Mouse (Mus musculus): ENCODE data around the gene Akap13. TPM values are rescaled to one million over a fixed set of nuclear protein-coding genes. Genes with fewer than 3 reads are reported as not detected.
A peak's percentile ranks its signal among the peaks of the same experiment; 100 is the strongest.
"Not testable (repeated sequence)": the region's sequence is repeated elsewhere in the genome, so short reads cannot be mapped to it uniquely, and the experiment has no call there.

Akap13 gene
- polyA plus RNA-seq, 1 experiment from 2014 or later = 37.6 TPM

DNA sequence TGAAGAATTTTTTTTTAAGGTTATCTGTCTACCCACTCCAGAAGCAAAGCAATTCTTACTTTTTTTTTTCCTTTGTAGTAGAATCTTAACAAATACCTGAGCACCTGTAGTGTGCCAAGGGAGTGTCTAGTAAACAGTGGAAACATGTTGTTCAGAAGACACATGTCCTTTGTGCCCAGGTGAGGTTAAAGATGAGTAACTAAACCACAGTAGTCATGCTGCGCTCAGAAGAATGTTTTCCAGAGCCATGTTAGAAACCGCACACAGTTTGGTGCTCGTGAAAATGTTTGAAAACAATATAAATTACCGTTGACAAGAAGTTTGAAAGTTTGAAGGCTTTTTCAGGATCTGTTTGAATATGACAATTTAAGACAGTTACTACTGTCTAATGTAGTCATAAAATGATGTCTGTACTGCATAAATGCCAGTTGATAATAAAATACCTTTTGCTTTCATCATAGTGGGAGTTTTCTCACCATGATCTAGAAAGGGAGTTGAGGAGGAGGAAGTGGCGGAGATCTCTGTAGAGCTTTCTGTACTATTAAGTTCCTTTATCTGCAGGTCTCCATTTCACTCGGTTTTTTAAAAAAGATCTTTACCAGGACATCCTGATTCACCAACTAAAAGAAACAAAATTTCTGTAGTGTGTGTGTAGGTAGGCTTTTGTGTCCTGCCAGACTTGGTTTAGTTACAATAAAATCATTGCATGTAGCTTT, 145.2 kb downstream of the Akap13 start:
- H3K27me3 ChIP-seq (ENCODE audit: insufficient read depth, poor library complexity, severe bottlenecking) = no peaks in the 10 kb centered on the region
- no peak for DNase-seq (ENCODE audit: low spot score)
- peaks cover 17% of the 10 kb centered on the region; the same call in 1 of the 2 replicates for H3K36me3 ChIP-seq
- 87% methylated on average over 6 of the region's 6 CpGs for WGBS
- H3K4me1 ChIP-seq = peaks cover 13% of the 10 kb centered on the region
- H3K9me3 ChIP-seq = no peaks in the 10 kb centered on the region
- H3K4me3 ChIP-seq = no peak overlapping the region
- no peak overlapping the region for H3K27ac ChIP-seq

DNA sequence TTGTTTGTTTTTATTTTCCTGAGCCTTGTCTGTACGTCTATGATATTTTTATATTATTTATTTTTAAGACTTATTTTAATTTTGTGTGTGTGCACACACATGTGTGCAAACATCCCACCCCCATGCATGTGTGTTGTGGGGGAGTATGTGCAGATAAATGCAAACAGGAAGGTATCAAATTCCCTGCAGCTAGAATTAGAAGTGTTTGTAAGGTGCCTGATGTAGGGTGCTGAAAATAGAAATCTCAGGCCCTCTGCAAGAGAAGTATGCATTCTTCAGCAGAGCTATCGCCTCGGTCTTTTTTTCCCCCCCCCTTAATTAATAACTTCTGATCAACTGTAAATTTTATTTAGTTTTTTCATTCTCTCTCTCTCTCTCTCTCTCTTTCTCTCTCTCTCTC, 151.9 kb downstream of the Akap13 start:
- H3K4me1 ChIP-seq = peaks cover 47% of the 10 kb centered on the region
- 53% methylated on average over 3 of the region's 3 CpGs for WGBS
- no peaks in the 10 kb centered on the region for H3K27me3 ChIP-seq (ENCODE audit: insufficient read depth, poor library complexity, severe bottlenecking)
- H3K27ac ChIP-seq = peak overlapping the region; percentile 84; the same call in 1 of the 2 replicates
- DNase-seq (ENCODE audit: low spot score) = no peak
- peaks cover 50% of the 10 kb centered on the region for H3K36me3 ChIP-seq
- H3K4me3 ChIP-seq = no peak overlapping the region
- H3K9me3 ChIP-seq = no peaks in the 10 kb centered on the region

DNA sequence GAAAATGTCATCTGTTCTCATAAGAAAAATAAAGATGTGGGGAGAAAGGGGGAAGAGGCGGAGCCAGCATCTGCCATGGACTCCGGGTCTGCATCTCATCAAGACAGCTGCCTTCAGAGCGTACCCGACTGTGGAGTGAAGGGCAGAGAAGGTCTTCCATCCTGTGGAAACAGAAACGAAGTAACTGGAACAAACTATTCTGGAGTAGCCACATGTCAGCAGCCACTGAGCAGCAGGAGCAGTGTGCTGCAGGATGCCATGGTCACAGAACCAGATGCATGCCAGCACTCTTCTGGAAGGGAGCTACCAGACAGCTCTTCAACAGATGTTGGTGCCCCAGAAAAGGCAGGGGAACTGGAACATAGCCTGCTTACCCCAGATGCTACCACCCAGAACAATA, 153.4 kb downstream of the Akap13 start:
- H3K9me3 ChIP-seq = no peaks in the 10 kb centered on the region
- peaks cover 39% of the 10 kb centered on the region for H3K36me3 ChIP-seq
- peak; percentile 85 for DNase-seq (ENCODE audit: low spot score)
- H3K4me3 ChIP-seq = no peak overlapping the region
- peak overlapping the region; percentile 84 for H3K27ac ChIP-seq
- 25% methylated on average over 5 of the region's 5 CpGs for WGBS
- peaks cover 52% of the 10 kb centered on the region for H3K4me1 ChIP-seq
- H3K27me3 ChIP-seq (ENCODE audit: insufficient read depth, poor library complexity, severe bottlenecking) = no peaks in the 10 kb centered on the region

DNA sequence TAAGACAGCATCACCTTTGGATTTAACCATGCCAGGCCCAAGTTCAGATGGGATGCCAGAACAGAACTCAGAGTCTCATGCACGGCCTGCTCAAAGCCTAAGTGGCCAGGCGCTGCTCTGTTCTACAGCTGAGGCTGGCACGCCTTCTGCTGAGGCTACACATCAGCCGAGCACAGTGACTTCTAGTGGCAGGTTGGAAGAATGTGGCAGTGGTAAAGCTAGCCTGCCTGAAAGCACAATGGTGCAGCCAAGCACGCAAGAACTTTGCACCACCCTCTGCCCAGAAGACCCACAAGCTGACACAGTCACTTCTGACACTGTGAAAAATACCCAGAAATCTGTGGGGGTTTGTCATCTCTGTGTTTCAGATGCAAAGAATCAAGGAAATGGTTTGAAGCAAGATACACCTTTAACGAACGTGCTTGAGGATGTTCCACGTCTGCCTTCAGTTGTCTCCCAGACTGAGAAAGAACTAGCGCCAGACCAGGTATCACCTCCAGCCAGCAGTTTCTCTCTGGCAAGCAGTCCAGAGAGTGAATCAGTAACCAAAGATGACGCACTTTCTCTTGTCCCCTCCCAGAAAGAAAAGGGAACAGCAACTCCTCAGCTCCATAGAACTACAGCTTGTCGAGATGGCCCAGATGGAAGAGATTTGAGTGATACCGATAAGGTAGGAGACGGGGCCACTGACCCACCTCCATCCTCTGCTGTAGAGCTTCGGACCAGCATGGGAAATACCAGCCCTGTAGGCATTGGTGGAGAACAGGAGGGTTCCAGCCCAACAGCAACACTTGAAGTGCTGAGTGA, 154.3 kb downstream of the Akap13 start:
- H3K27ac ChIP-seq = peak overlapping the region; percentile 84
- H3K4me1 ChIP-seq = peaks cover 55% of the 10 kb centered on the region
- no peaks in the 10 kb centered on the region for H3K9me3 ChIP-seq
- no peak overlapping the region for H3K4me3 ChIP-seq
- H3K36me3 ChIP-seq = peaks cover 33% of the 10 kb centered on the region
- WGBS = 81% methylated on average over 14 of the region's 14 CpGs
- no peak for DNase-seq (ENCODE audit: low spot score)
- H3K27me3 ChIP-seq (ENCODE audit: insufficient read depth, poor library complexity, severe bottlenecking) = no peaks in the 10 kb centered on the region

DNA sequence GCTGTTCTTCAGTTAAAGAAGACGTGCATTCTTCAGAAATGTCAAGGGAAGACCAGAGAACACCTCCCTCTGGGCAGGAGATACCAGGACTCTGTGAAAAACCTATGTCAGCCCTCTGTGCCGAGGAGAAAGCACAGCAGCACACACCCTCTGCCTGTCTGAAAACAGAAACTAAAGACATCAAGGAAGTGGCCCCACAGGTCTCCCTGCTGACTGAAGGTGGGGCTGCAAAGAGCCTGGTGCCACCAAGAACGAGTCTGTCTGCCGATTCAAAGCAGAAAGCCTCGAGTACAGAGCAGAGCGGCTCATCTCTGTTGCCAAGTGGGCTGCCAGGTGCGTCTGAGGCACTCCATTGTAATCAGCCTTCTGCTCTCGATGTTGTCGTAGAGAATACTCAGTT, 155.1 kb downstream of the Akap13 start:
- peak overlapping the region; percentile 84 for H3K27ac ChIP-seq
- H3K4me1 ChIP-seq = peaks cover 55% of the 10 kb centered on the region
- no peaks in the 10 kb centered on the region for H3K9me3 ChIP-seq
- peaks cover 36% of the 10 kb centered on the region for H3K36me3 ChIP-seq
- H3K4me3 ChIP-seq = no peak overlapping the region
- 68% methylated on average over 9 of the region's 9 CpGs for WGBS
- no peak for DNase-seq (ENCODE audit: low spot score)
- no peaks in the 10 kb centered on the region for H3K27me3 ChIP-seq (ENCODE audit: insufficient read depth, poor library complexity, severe bottlenecking)

DNA sequence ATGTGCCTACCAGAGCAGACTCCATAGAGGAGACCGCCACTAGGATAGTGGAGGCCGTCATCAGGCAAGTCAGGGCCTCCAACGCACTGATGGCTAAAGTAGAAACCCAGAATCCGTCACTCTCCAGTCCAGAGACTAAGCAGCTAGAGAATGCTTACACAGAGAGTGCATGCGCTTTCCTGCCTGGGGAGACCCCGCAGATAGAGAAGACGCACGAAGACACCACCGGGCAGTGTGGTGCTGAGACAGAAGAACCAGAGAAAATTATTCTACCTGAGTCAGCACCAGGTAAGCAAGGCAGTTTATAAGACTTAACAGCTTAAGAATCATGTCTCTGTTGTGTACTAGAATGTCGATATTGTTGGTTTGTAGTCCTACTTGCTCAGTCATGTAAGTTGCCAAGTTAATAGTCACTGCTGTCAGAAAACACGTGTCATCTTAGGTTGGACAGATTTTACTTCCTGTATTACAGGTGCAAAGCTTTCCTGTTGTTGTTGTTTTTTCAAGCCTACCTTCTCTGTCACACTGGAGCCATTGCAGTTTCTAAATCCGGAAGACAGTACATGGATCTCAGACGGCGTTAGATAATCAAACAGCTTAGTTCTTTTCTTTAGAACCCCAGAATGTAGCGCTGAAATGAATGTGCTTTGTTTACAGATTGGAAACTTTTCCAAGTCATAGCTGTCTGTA, 156.1 kb downstream of the Akap13 start:
- Histone ChIP-seq H3K27ac (peak overlapping the region; percentile 84), H3K4me3 (no peak overlapping the region), H3K9me3 (no peaks in the 10 kb centered on the region), H3K27me3 (ENCODE audit: insufficient read depth, poor library complexity, severe bottlenecking) (no peaks in the 10 kb centered on the region), H3K36me3 (peaks cover 45% of the 10 kb centered on the region), H3K4me1 (peaks cover 55% of the 10 kb centered on the region)
- DNase-seq (ENCODE audit: low spot score) = no peak
- 70% methylated on average over 15 of the region's 15 CpGs for WGBS

DNA sequence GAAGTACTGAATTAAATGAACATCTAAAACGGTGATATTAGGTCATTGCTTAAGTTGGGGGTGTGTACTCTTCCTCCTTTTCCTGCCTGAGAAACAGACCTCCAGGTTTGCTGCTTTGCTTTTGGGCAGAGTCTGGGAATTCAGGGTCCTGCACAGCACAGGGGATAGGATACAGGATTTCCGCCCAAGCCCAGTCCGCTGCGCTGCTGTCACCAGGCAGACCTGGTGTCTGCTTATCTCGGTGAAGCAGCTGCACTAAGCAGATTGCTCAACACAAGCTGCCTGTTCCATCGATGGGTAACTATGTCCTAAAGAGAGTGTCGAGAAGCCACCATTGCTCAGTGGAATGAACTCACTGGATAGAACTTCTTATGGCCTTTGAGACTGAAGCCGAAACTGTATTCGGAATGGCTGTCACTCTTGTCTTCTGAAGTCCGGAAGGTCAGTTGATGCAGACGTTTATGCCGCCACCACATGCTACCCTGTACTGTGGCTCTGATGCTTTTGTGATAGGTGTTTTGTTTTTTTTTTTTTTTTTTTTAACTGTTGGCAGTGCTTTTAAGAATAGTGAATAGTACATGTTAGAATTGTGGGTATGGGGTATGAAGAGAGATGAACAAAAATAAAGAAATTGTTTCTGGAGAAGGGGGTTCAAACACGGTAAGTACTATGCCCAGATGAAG, 156.8 kb downstream of the Akap13 start:
- Histone ChIP-seq H3K36me3 (peaks cover 51% of the 10 kb centered on the region), H3K27ac (peak overlapping the region; percentile 84), H3K27me3 (ENCODE audit: insufficient read depth, poor library complexity, severe bottlenecking) (no peaks in the 10 kb centered on the region), H3K9me3 (no peaks in the 10 kb centered on the region), H3K4me1 (peaks cover 55% of the 10 kb centered on the region), H3K4me3 (peak overlapping the region; percentile 49)
- WGBS = 26% methylated on average over 13 of the region's 13 CpGs
- peak; percentile 94 for DNase-seq (ENCODE audit: low spot score)

DNA sequence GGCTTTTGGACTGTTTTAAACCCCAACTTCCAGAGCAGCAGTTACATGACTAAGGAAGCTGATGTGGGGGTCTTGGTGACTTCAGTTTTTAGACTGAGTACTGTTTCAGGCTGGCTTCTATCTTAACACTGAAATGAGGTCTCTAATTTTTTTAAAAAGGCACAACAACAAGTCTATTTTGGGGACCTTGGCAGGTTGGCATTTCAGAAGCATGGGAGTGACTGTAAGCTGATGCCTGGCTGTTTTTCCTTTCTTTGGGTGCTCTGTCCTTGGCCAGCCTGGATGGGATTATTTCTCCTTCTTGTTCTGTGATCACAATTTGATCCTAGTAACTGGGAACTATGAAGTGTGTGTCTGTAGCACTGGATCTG, 157.3 kb downstream of the Akap13 start:
- no peaks in the 10 kb centered on the region for H3K27me3 ChIP-seq (ENCODE audit: insufficient read depth, poor library complexity, severe bottlenecking)
- H3K9me3 ChIP-seq = no peaks in the 10 kb centered on the region
- no peak for DNase-seq (ENCODE audit: low spot score)
- H3K27ac ChIP-seq = peak overlapping the region; percentile 84
- H3K4me3 ChIP-seq = peak overlapping the region; percentile 49
- peaks cover 54% of the 10 kb centered on the region for H3K4me1 ChIP-seq
- H3K36me3 ChIP-seq = peaks cover 51% of the 10 kb centered on the region

DNA sequence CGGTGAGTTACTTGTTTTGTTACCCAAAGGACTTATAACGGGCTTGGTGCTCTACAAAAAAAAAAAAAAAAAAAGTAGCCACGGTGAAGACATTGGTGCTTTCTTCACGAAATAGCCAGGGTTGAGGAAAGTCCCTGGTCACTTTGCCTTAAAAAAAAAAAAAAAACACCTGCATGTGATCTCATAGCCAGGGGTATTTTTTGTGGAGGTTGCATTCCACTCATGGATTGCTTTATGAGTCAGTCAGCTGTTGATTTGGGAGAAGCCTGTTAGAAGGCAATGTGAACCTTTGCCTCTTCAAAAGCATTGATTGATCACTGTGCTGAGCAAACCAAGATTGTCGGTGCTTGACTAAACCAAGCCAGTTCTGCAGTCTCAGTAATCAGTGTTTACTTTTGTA, 157.9 kb downstream of the Akap13 start:
- H3K27ac ChIP-seq = no peak overlapping the region; the same call in 1 of the 2 replicates
- no peak for DNase-seq (ENCODE audit: low spot score)

DNA sequence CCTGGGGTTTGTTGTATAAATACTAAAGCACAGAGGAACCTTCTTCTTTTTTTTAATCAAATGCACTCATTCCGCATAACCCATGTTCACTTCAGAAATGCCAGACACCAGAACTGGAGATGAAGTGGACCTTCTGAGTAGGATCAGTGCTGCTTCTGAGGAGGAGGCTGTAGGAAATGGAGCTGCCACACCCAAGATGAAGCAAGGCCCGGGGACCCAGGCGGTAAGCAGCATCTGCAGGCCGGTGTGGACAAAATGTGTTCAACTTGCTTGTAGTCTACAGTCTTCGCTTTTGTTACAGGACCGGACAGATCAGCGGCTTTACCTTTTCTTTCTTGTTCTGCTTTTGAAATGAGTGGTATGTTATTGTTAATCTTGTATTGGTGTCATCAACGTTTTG, 159.5 kb downstream of the Akap13 start:
- H3K4me3 ChIP-seq = peak overlapping the region; percentile 9; the same call in 1 of the 2 replicates

More for the DNA sequence above, 157.9 kb downstream of the Akap13 start:
- Histone ChIP-seq H3K27me3 (ENCODE audit: insufficient read depth, poor library complexity, severe bottlenecking) (no peaks in the 10 kb centered on the region), H3K9me3 (no peaks in the 10 kb centered on the region), H3K36me3 (peaks cover 51% of the 10 kb centered on the region), H3K4me1 (peaks cover 48% of the 10 kb centered on the region), H3K4me3 (peak overlapping the region; percentile 49)
- 39% methylated on average over 5 of the region's 5 CpGs for WGBS

DNA sequence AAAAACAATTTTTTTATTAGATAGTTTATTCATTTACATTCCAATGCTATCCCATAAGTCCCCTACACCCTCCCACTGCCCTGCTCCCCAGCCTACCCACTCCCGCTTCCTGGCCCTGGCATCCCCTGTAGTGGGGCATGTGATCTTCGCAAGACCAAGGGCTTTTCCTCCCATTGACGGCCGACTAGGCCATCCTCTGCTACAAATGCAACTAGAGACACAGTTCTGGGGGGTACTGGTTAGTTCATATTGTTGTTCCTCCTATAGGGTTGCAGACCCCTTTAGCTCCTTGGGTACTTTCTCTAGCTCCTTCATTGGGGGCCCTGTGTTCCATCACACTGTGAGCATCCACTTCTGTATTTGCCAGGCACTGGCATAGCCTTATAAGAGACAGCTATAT, 161.9 kb downstream of the Akap13 start:
- H3K36me3 ChIP-seq = peaks cover 17% of the 10 kb centered on the region; the same call in 1 of the 2 replicates
- not testable (repeated sequence) for H3K4me1 ChIP-seq; H3K9me3 ChIP-seq; H3K4me3 ChIP-seq; H3K27me3 ChIP-seq (ENCODE audit: insufficient read depth, poor library complexity, severe bottlenecking); DNase-seq (ENCODE audit: low spot score); H3K27ac ChIP-seq
- WGBS = 84% methylated on average over 4 of the region's 4 CpGs

More for the DNA sequence above, 159.5 kb downstream of the Akap13 start:
- Histone ChIP-seq H3K27me3 (ENCODE audit: insufficient read depth, poor library complexity, severe bottlenecking) (no peaks in the 10 kb centered on the region), H3K27ac (no peak overlapping the region), H3K9me3 (no peaks in the 10 kb centered on the region), H3K4me1 (peaks cover 32% of the 10 kb centered on the region), H3K36me3 (peaks cover 35% of the 10 kb centered on the region)
- DNase-seq (ENCODE audit: low spot score) = no peak
- WGBS = 83% methylated on average over 8 of the region's 8 CpGs

DNA sequence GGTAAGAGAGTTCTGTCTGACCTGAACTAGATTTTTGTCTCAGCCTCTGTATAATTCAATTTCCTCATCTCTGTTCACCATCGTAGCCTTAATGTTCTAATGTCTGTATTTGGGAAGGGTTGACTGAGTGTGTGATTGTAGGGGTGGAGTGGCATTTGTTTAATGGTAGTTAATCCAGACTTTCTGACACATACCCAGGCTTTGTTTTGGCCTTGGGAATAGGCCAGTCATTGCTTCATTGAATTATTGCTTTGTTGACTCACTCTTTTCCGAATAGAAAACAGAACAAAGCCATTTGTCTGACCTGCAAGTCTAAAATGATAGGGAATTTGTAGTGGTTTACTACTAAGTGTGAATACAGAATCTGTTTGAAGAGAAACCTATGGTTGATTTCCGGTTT, 163.4 kb downstream of the Akap13 start:
- Histone ChIP-seq H3K27me3 (ENCODE audit: insufficient read depth, poor library complexity, severe bottlenecking) (no peaks in the 10 kb centered on the region), H3K4me1 (0 out of 2 replicates have a peak, but pooled peaks cover 3% of the 10 kb centered on the region), H3K4me3 (no peak overlapping the region), H3K9me3 (no peaks in the 10 kb centered on the region), H3K36me3 (peaks cover 17% of the 10 kb centered on the region; the same call in 1 of the 2 replicates), H3K27ac (no peak overlapping the region)
- no peak for DNase-seq (ENCODE audit: low spot score)
- WGBS = 95% methylated on average over 3 of the region's 3 CpGs

Data from heart, embryonic 10.5 days (tissue).